Mouse (Mus musculus): ENCODE data around the gene Tmem236. TPM values are rescaled to one million over a fixed set of nuclear protein-coding genes. Genes with fewer than 3 reads are reported as not detected.
"Not testable (repeated sequence)": the region's sequence is repeated elsewhere in the genome, so short reads cannot be mapped to it uniquely, and the experiment has no call there.

Tmem236 gene
- total RNA-seq, 2 experiments from 2014 or later: 0.12 to 0.18 TPM

DNA sequence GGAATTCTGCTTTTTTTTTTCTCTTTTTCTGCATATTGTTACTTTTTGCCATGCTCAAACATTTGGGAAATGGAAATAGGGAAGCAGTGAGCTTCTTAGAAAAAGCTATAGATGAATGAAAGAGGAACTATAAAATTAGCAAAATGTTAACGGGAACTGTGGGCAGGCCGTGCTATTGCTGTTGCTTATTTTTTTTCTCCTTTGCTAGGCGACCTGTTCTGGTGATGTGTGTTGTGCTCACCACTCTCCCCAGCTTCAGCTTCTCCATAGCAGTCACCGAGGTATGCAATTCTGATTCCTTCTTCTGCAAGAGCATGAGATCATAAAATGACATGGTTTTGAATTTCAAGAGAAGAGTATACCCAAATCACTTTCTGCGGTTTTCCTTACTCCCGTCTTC is 17.7 kb downstream of the Tmem236 start:
- DNase-seq: no peak

DNA sequence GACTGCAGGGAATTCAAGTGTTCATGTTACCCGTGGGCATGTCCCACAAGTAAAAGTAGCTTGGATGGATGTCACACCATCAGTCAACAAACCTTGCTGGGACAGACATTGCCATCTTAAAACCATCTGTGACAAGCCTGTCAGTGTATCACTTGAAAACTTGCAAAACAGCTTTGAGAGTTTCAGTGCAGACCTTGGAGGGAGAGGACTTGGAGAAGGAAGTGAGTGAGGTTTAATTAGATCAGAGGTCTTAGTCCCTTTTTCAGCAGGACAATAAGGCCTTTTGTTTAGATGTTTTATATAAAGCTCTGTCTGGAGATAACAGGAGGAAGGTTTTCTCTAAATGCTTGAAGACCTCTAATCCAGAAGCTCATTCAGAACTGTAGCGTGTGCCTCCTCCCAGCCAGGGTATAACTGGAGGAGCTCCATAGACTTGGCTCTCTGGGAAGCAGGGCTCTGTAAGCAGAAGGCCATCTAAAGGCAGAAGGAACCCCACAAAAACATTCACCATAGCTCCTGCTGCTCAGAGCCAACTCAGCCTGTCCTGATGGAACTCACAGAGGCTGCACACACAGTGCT is 24.1 kb downstream of the Tmem236 start:
- not testable (repeated sequence) for DNase-seq

DNA sequence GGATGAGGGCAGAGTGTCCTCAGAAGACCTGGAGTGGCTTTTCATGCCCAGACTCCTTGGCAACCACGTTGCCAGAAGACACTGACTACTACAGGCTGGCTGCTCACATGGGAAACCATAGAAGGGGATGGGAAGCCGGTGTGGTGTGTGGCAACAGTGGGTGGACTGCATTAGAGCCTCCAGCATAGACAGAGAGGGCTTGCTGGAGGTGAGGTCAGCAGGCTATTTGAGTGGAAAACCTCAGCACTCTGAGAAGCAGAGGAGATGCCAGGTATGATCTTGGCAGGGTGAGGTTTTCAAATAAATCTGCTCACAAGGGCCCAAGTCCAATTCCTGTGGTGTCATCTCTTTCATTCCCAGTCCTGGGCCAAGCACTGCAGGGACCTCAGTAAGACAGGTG is 25.3 kb downstream of the Tmem236 start:
- DNase-seq: no peak

DNA sequence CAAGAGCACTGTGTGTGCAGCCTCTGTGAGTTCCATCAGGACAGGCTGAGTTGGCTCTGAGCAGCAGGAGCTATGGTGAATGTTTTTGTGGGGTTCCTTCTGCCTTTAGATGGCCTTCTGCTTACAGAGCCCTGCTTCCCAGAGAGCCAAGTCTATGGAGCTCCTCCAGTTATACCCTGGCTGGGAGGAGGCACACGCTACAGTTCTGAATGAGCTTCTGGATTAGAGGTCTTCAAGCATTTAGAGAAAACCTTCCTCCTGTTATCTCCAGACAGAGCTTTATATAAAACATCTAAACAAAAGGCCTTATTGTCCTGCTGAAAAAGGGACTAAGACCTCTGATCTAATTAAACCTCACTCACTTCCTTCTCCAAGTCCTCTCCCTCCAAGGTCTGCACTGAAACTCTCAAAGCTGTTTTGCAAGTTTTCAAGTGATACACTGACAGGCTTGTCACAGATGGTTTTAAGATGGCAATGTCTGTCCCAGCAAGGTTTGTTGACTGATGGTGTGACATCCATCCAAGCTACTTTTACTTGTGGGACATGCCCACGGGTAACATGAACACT is 26.6 kb downstream of the Tmem236 start:
- not testable (repeated sequence) for DNase-seq

DNA sequence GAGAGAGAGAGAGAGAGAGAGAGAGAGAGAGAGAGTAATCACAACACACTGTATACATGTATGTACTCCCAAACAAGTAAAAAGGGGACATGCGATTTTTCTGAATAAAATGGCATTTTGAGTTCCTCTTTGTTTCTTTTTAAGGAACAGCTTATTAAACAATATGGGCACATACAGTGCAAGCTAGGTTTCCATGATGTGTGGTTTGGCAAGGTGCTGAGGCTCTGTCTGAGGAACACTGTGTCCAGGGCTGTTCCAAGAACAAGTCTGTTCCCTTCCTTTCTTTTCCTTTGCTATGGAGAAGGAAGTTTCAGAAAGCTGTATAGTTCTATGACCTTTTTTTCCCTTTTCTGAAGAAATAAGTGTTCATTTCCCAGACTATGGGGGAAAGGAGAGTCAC is 30.0 kb downstream of the Tmem236 start:
- DNase-seq: no peak

DNA sequence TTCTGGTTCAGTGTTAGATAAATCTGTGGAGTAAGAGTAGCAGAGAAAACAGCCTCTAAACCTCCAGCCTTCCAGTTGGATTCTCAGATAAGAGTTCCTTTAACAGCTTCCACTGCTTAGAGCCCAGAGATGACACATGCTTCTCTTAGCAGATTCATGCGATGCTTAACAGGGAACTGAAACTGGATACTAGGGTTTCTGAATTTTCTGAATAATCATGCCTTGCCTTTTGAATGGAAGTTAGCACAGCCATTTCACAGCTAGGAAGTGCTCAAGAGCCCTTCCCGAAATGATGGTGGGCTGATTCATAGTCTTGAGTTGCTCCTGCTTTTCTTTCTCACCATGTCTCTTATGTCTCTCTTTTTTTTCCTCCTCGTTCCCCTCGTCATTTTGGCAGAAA is 32.5 kb downstream of the Tmem236 start:
- DNase-seq: no peak

DNA sequence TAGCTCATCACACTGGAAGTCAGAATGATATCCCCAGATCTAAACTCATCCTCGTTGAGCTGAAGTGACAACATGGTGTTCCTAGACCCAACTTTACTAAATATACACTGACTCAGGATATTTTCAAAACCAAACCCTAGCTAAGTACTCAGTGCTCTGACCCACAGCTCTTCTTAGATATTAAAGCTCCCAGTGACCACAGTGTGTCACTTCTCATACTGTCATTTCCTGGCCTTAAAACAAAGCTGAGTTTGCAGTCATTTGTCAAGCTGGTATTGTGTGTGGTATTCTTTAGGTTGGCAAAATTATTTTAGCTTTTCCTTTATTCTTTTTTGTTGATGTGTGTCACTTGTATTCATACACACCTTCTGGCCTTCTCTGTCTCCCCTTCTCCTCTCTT is 36.4 kb downstream of the Tmem236 start:
- no peak for DNase-seq

DNA sequence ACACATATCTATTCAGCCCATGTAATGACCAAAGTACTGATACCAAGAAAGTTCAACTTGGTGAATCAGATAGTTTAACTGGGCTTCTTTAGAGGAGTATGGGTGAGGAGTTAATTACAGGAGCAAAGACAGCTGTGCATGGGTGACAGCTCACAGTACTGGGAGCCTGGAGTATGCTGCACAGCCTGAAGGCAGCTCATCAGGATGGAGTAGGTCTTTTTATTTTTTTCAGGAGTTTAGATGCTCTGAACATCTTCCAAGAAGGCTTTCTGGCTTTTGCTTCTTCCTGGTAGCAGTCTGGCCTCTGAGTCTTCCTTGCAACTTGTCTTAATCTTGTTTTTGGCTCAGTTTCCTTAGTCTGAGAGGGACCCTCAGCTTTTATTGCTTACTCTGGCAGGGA is 37.3 kb downstream of the Tmem236 start:
- no peak for DNase-seq

DNA sequence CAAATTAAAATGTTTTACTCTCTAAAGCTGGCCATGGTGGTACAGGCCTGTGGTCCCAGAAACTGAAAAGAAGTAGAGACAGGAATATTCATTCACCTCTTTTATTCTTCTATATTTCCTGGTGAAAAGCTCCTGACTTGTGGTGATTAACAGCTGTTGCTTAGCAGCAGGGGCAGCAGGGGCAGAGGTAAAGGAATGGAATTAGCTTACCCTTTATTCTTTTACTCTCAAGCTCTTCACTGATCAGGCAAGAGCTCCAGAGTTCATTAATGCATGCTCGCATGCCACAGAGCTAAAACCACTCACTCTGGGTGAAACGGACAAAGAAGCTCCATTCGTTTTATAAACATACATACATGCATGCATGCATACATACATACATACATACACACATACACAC is 40.4 kb downstream of the Tmem236 start:
- no peak for DNase-seq

DNA sequence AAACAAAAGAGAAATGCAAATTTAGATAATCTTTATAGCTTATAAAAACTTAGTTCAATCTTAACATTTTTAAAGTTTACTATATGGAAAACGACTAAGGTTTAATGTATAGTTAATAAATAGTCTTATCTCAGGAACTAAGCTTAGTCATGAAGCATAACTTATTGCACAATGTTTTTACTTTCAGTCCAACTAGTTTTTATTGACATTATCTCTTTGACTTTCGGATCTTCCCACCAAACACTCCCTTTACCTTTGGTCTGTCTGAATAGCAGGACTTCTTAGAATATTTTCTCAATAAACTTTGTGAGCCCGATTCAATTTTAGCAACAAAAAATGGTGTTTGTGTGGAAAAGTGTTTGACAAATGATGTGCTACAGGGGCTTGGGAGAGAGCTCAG is 42.3 kb downstream of the Tmem236 start:
- DNase-seq: no peak

DNA sequence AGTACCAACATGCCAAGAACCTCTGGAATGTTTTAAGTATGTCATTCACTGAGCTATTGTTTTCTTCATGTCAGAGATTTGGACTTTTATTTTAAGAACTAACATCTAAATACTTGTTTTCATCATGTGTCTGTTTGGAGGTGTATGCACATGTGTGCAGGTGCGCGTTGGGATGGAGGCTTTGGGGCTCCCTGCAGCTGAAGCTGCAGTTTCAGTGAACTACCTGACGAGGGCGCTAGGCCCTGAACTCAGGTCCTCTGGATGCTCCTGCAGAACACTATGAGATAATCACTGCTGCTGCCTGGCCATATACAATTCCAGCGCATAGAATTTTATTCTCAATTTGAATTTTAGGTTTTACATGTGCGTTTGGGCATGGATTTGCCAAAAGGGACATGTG is 43.8 kb downstream of the Tmem236 start:
- DNase-seq: no peak

DNA sequence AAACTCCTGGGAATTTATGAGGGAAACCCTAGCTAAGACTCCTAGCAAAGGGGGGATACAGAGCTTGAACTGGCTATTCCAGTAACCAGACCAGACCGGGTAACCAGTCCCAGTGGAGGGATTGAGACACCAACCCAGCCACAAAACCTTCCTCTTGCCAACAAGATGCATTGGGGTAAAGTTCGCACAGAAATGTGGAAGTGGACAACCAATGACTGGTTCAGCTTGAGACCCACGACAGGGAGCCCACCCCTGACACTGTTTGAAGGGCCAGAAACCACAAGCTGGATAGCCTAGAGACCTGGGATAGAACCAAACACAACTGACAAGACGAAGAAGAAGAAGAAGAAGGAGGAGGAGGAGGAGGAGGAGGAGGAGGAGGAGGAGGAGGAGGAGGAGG is 50.1 kb downstream of the Tmem236 start:
- no peak for DNase-seq

DNA sequence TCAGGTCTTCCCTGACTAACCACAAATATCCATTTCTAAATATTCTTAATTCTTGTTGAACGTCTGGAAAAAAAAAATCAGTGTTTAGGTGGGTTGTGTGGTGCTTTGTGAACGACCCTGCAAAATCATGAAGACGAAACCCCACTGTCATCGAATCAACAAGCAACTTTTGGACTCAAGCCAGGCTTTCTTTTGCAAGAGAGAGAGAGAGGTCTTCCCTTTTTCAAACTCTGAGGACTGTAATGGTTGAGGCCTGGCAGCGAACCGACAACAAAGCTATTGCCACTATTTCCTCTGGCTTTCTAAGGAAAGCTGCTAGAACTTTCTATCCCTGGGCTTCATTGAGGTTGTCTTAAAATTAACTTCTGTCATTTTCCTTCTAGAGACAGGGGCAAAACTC is 54.2 kb downstream of the Tmem236 start:
- DNase-seq: no peak

DNA sequence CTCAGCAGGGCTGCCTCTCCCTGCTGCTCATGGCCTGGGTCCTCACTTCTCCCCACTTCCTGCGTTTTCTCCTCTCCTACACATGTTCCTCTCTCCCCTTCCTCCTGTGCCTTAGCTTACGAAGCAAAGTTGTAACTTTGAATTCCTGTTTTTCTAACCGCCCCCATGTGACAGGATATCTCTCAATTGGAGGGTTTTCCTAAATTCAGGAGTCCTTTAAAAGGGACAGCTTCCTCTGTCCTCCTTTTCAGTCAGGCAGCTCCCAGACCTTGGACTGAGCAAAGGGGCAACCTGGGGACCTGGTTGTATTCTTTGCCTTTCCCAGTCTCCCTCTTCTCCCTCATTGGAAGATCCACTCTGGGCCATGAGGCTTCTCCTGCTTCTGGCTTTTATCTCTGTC is 54.8 kb downstream of the Tmem236 start, which contains the start of gene Mrc1:
TSS of gene Mrc1 (plus strand) at position 244 of the 400 bp plus-strand sequence.
- DNase-seq: no peak

DNA sequence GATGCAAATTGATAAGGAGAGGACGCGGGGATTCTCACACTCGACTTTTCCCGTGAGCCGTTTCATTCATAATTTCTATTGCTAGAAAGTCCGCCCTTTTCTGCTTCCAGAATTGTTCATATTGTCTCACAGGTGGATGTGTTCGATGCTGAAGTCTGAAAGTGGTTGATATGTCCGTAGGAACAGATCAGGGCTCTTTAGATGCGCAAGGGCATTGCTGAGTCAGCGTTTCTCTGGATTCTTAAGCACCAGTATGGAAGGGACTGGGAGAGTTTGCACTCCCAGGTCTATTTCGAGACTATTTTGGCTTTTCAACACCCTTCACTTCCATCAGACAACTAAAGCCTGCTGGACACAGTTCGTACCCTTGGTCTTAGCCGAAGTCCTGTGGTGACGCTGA is 55.7 kb downstream of the Tmem236 start:
- no peak for DNase-seq

DNA sequence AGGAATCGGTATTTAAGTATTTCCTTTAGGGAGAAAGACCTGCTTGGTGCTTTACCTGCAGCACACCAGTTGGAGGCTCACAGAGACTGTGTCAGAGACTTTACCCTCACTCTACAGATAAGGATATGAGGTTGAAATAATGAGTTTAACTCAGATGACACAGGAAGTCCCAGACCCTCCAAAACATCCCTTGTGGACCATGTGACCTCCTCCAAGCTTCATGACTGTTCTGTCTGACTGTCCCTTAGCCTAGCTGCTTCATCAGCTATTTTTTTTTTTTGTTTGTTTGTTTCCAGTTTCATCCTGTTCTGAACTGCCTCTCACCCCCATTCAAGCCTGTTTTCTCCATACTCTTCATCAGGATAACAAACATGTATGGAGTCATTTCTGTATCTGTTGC is 58.6 kb downstream of the Tmem236 start:
- DNase-seq: no peak

DNA sequence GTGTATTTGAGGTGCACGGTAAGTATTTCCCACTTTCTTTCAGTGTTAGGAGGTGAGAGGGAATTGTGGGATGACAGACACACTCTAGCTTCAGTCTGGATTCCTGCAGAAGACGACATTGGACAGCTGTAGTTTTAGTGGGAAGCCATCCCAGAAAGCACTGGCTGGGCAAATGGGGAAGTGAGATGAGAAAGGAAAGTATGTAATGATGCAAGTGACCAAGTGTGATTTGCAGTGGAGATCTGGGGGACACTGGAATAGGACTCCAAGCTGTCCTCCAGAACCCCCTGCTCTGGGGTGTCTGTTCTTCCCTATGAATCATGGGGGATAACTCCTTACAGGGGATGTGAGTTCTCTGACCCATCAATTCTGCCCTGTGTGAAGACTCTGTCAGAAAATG is 59.7 kb downstream of the Tmem236 start:
- DNase-seq: no peak

DNA sequence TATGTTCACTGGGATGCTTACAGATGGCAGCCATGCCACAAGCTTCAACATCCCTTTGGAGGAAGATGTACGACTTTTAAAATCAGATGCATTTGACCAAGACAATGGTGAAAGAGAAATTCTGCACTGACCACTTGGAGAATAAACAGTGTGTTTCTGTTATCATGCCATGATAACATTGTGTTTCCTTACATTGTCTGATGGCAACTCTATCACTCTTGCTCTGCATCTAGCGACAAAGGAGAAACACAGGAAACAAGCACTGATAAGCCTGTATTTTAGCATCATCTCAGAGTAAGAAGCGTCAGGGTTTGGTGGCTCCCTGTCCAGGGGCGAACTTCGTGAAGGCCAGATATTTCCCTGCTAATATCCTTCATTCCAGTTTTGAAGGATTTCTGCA is 61.0 kb downstream of the Tmem236 start:
- DNase-seq: no peak

DNA sequence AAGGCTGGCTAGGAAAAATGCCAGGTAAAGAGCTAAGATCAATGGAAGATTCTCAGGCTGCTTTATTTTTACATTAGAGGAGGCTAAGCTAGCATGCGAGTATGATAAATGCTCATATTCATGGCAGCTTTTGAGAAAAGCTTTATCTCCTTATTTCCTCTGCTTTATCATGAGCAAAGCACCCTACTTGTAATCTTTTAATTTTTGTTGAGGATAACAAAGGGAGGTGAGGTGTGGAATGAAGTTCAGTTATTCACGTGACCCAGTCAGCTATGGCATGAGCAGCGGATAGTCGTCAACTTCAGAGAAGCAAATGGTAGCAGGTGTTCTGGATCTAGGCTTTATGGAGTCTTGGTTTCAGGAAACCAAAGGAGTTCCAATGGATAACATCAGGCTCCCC is 62.6 kb downstream of the Tmem236 start:
- DNase-seq: no peak

DNA sequence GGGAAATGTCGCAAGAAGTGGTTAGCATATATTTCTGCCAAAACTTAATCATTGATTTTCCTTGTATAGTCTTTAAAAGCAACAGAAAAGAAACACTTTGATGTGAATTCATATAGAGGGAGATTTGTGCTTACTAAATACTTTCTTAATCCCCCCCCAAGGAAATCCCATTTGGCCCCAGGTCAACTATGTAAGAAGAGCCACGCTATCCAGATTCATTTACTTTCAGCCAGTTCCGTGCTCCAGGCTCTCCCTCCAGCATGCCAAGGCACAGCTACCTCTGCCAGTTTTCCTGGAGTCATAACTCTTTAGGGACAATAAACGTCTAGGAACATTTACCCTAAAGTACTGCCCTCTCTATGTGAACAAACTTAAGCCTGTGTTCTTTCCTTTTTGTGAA is 63.4 kb downstream of the Tmem236 start:
- DNase-seq: peak; percentile 44

DNA sequence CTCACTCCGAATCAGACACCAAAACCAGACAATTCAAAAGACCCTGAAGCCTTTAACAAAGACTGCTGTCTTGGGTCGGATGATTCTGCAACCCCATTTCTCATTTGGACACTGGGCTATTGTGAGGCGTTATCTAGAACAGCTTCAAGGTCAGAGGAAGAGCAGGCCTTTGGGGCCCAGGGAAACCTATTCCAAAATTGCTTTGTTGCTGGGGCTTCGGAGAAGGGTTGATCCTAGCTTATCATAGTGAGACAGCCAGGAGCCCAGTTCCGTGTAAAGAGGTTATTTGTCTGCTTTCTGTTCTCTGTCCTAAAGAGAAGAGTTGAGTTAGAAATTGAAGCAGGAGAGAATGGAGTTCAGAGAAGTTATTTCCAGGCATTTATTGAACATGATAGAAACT is 64.8 kb downstream of the Tmem236 start:
- DNase-seq: no peak

DNA sequence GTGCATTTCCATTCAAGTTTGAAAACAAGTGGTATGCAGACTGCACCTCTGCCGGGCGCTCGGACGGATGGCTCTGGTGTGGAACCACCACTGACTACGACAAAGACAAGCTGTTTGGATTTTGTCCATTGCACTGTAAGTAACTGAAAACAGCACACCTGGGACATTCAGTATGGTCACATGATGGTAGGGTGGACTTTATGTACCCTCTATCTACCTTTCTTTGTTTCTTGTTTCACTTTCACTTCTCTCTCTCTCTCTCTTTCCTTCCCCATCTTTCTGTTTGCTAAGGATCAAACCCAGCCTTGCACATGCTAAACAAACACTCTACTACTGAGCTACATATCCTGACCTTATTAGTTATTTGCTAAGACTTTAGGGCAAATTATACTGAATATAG is 69.8 kb downstream of the Tmem236 start:
- no peak for DNase-seq

DNA sequence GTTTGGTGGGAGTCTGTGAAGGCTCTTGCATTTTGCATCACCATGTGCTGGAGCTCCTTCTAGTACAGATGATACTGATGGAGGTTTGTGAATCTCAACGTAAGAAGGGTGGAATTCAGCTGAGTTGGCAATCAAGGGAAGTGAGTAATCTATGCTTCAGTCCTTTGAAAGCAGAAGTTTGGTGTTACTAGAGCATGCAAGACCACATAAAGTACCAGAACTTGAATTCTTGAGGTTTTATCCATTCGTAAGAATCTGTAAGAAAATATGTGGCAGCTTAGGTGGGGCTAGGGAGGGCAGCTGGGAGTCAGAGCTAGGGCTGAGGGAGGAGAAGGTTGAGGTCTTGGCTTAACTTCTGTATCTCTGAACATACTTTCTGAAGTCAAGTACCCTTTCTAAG is 70.3 kb downstream of the Tmem236 start:
- no peak for DNase-seq

DNA sequence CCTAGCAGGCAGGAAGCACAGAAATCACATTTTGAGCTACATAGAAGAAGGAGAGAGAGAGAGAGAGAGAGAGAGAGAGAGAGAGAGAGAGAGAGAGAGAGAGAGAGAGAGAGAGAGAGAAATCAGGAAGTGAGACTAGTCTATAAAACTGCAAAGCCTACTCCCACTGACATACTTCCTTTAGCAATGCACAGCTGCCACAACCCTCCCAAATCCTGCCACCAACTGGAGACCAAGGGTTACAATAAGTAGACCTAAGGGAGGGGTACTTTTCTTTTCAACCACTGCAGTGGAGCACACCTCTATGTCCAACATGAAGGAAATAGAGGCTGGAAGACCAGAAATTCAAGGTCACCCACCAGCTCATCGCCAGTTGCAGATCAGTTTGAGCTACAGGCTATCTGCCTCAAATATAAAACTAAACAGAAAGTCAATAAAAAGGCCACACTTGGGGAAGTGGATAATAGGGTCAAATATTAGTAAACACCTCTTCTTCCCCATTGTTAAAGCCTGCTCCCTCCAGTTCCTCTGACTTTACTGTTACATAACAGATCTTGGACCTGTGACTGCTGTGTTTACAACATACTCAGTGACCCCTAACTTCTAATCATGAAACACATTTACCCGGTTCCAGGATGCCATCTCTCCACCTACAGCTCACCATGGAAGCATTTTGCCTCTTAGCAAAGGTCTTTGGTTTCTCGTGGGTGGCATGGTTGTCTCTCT is 75.7 kb downstream of the Tmem236 start:
- DNase-seq: no peak
